Mouse (Mus musculus): ENCODE measurements around the gene Ermn. TPM values are rescaled to one million over a fixed set of nuclear protein-coding genes. Genes with fewer than 3 reads are reported as not detected.

The Ermn gene
- total and polyA plus RNA-seq, 2 experiments from 2014 or later, result 0.70 to 1.1 TPM

DNA sequence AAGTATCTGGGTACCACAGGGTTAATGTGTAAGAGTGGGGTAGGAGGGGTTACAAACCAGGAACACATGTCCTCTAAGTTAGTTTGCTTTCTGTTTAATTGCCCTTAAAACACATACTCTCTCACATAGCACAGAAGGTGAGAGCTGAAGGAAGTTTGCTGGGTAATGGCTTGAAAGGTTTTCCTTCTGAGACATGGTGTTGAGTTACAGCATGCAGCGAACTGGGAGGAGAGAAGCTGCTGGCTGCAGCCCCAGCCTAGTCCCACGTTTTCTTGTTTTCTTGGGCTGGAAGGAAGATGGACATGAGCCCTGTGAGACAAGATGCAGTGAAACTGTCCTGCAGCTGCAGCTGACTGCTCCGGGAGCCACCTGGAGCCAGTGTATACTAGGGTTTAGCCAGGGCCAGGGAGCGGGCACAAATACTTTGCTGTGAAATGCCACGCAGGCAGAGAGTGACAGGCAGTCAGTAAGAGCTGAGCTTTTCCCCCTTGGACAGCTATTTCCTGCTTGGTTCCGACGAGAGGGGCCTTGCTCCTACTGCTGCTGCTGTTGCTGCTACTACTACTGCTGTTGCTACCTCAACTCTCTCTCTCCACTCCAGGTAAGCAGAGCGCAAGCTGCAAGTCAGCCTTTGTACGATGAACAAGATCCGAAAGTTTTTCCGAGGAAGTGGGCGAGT, 54.8 kb downstream of the Ermn start, which contains the start of gene Galnt5:
Galnt5 (plus strand) TSS at position 133 of the 679 bp plus-strand sequence.
- WGBS, result 70% methylated on average over 12 of the region's 12 CpGs
- no peaks in the 10 kb centered on the region for H3K27me3 ChIP-seq (ENCODE audit: insufficient read depth, low read length)
- H3K27ac ChIP-seq (ENCODE audit: low read depth, low read length), result no peak within 1 kb of the TSS
- ATAC-seq (no peak), DNase-seq (no peak)
- no peaks in the 10 kb centered on the region for H3K4me1 ChIP-seq (ENCODE audit: insufficient read depth)
- TF ChIP-seq CTCF (IDR thresholded peaks at IDR 0.05; ENCODE audit: low read depth), result no peak
- no peaks in the 10 kb centered on the region for H3K9me3 ChIP-seq (ENCODE audit: low read length)
- no peak within 1 kb of the TSS for H3K4me3 ChIP-seq (ENCODE audit: low read depth, low read length)
- H3K9ac ChIP-seq, result no peak within 1 kb of the TSS
- H3K4me2 ChIP-seq (ENCODE audit: low read depth), result no peak within 1 kb of the TSS
- H3K36me3 ChIP-seq (ENCODE audit: insufficient read depth), result no peaks in the 10 kb centered on the region

Other genes starting within 250 kb of the Ermn start
- gene Galnt5, start 55.0 kb downstream of the Ermn start, total RNA-seq (2014; rRNA removed), result 0.14 TPM in 1 of 2 replicates, not detected in the other
- 0.05 TPM in 1 of 2 replicates, not detected in the other for gene Galnt5, start 55.0 kb downstream of the Ermn start, polyA plus RNA-seq (2015; fragmentation: Nextera tagmentation; extraction: Ambion mirVana)
- 0.08 and 0.33 TPM in 2 replicates for gene Cytip, start 142.7 kb upstream of the Ermn start, total RNA-seq (2014; rRNA removed)
- 0.15 and 0.42 TPM in 2 replicates for gene Cytip, start 142.7 kb upstream of the Ermn start, polyA plus RNA-seq (2015; fragmentation: Nextera tagmentation; extraction: Ambion mirVana)

All from forebrain, postnatal 0 days (tissue).